Mouse (Mus musculus) G1E (cell line): ENCODE measurements at regions not wholly inside any gene's neighbourhood (a gene's known extent, or its start where the extent isn't known, plus 50 kb on each side); places are given as distances from the start of the nearest gene placed in this dataset.

Experiments used
- CTCF ChIP-seq: IDR thresholded peaks from 2 replicates; pipeline ENCODE4 v1.5.1; 2012; ENCODE audit warnings: low read depth, low read length, inconsistent platforms, mixed read lengths
- GATA1 ChIP-seq: IDR thresholded peaks from 2 replicates; pipeline ENCODE4 v1.6.1; 2012; ENCODE audit warnings: borderline replicate concordance, low read length, inconsistent platforms, mixed read lengths
- GATA2 ChIP-seq: IDR thresholded peaks from 2 replicates; pipeline ENCODE4 v1.6.1; 2012; ENCODE audit warnings: low read depth, low read length, inconsistent platforms, borderline replicate concordance
- POLR2AphosphoS5 ChIP-seq: IDR thresholded peaks from 2 replicates; pipeline ENCODE4 v1.6.1; 2012; ENCODE audit warnings: low read depth, low read length, inconsistent platforms; ENCODE audit not compliant: insufficient replicate concordance
- TAL1 ChIP-seq: conservative IDR thresholded peaks from 2 replicates; pipeline ENCODE4 v1.6.1; 2012; ENCODE audit warnings: low read depth, low read length, inconsistent platforms, mixed read lengths

GRCm38 (mm10) chr6:117084833-117085500 is 83.4 kb upstream of the Cxcl12 start:
- TF ChIP-seq CTCF (no peak), POLR2AphosphoS5 (no peak), GATA1 (no peak), TAL1 (no peak), GATA2 (no peak)
